Mouse (Mus musculus): Measurements from ENCODE around the gene Med16. TPM values are rescaled to one million over a fixed set of nuclear protein-coding genes. Genes with fewer than 3 reads are reported as not detected.

Gene Med16
- polyA plus RNA-seq, 1 experiment from 2014 or later, result 67.1 TPM

GRCm38 (mm10) chr10:79928907-79929701 is 20.4 kb upstream of the Med16 start:
- DNase-seq (ENCODE audit: low spot score), result peak; percentile 58
- H3K27me3 ChIP-seq (ENCODE audit: low read depth, poor library complexity, severe bottlenecking), result peaks cover 2% of the 10 kb centered on the region
- H3K4me1 ChIP-seq, result peaks cover 73% of the 10 kb centered on the region
- 7% methylated on average over 9 of the region's 9 CpGs for WGBS
- peaks cover 44% of the 10 kb centered on the region for H3K36me3 ChIP-seq
- no peaks in the 10 kb centered on the region for H3K9me3 ChIP-seq (replicated peaks)
- H3K4me3 ChIP-seq, result peak overlapping the region; percentile 76
- H3K27ac ChIP-seq, result peak overlapping the region; percentile 95

GRCm38 (mm10) chr10:79928030-79928694 is 19.4 kb upstream of the Med16 start:
- DNase-seq (ENCODE audit: low spot score), result peak; percentile 79
- WGBS, result under 1% methylated on average over 29 of the region's 29 CpGs
- Histone ChIP-seq H3K4me1 (peaks cover 68% of the 10 kb centered on the region), H3K36me3 (peaks cover 35% of the 10 kb centered on the region), H3K9me3 (replicated peaks) (no peaks in the 10 kb centered on the region), H3K27ac (peak overlapping the region; percentile 95), H3K27me3 (ENCODE audit: low read depth, poor library complexity, severe bottlenecking) (peaks cover 11% of the 10 kb centered on the region), H3K4me3 (peak overlapping the region; percentile 76)

- H3K4me1 ChIP-seq, result peaks cover 61% of the 10 kb centered on the region
- under 1% methylated on average over 54 of the region's 54 CpGs for WGBS
- H3K4me3 ChIP-seq, result peak overlapping the region; percentile 76
- DNase-seq (ENCODE audit: low spot score), result peak; percentile 79
- peaks cover 18% of the 10 kb centered on the region for H3K27me3 ChIP-seq (ENCODE audit: low read depth, poor library complexity, severe bottlenecking)
- peak overlapping the region; percentile 95 for H3K27ac ChIP-seq
- H3K9me3 ChIP-seq (replicated peaks), result no peaks in the 10 kb centered on the region
- peaks cover 28% of the 10 kb centered on the region for H3K36me3 ChIP-seq
Observed at GRCm38 (mm10) chr10:79927324-79928029, 18.8 kb upstream of the Med16 start.

GRCm38 (mm10) chr10:79926491-79927323 is 18.0 kb upstream of the Med16 start, which contains the start of gene Arid3a:
TSS of gene Arid3a (plus strand) at chr10:79927043.
- peak within 1 kb of the TSS; percentile 76 for H3K4me3 ChIP-seq
- under 1% methylated on average over 63 of the region's 63 CpGs for WGBS
- DNase-seq (ENCODE audit: low spot score), result peak; percentile 96
- H3K4me1 ChIP-seq, result peaks cover 55% of the 10 kb centered on the region
- H3K27ac ChIP-seq, result peak within 1 kb of the TSS; percentile 95
- H3K27me3 ChIP-seq (ENCODE audit: low read depth, poor library complexity, severe bottlenecking), result peaks cover 26% of the 10 kb centered on the region
- no peaks in the 10 kb centered on the region for H3K9me3 ChIP-seq (replicated peaks)
- H3K36me3 ChIP-seq, result peaks cover 20% of the 10 kb centered on the region

GRCm38 (mm10) chr10:79925785-79926490 is 17.2 kb upstream of the Med16 start:
- peaks cover 34% of the 10 kb centered on the region for H3K27me3 ChIP-seq (ENCODE audit: low read depth, poor library complexity, severe bottlenecking)
- peaks cover 13% of the 10 kb centered on the region for H3K36me3 ChIP-seq
- peaks cover 55% of the 10 kb centered on the region for H3K4me1 ChIP-seq
- peak overlapping the region; percentile 76 for H3K4me3 ChIP-seq
- no peak for DNase-seq (ENCODE audit: low spot score)
- H3K27ac ChIP-seq, result peak overlapping the region; percentile 95
- WGBS, result 11% methylated on average over 15 of the region's 15 CpGs
- no peaks in the 10 kb centered on the region for H3K9me3 ChIP-seq (replicated peaks)

GRCm38 (mm10) chr10:79924998-79925784 is 16.5 kb upstream of the Med16 start:
- WGBS, result 13% methylated on average over 29 of the region's 29 CpGs
- peak overlapping the region; percentile 24 for H3K4me3 ChIP-seq
- H3K4me1 ChIP-seq, result peaks cover 55% of the 10 kb centered on the region
- no peak overlapping the region for H3K27ac ChIP-seq
- peak; percentile 95 for DNase-seq (ENCODE audit: low spot score)
- H3K9me3 ChIP-seq (replicated peaks), result no peaks in the 10 kb centered on the region
- peaks cover 41% of the 10 kb centered on the region for H3K27me3 ChIP-seq (ENCODE audit: low read depth, poor library complexity, severe bottlenecking)
- H3K36me3 ChIP-seq, result peaks cover 5% of the 10 kb centered on the region

- Histone ChIP-seq H3K27me3 (ENCODE audit: low read depth, poor library complexity, severe bottlenecking) (peaks cover 72% of the 10 kb centered on the region), H3K4me3 (peak overlapping the region; percentile 43), H3K9me3 (replicated peaks) (no peaks in the 10 kb centered on the region), H3K36me3 (no peaks in the 10 kb centered on the region), H3K27ac (no peak overlapping the region; the same call in 1 of the 2 replicates), H3K4me1 (peaks cover 64% of the 10 kb centered on the region)
- WGBS, result 1% methylated on average over 34 of the region's 34 CpGs
- DNase-seq (ENCODE audit: low spot score), result peak; percentile 65
Observed at GRCm38 (mm10) chr10:79921572-79921971, 12.8 kb upstream of the Med16 start.

GRCm38 (mm10) chr10:79920958-79921535 is 12.3 kb upstream of the Med16 start, which contains the start of gene R3hdm4:
TSS of gene R3hdm4 (minus strand) at chr10:79921208.
- Histone ChIP-seq H3K27ac (no peak within 1 kb of the TSS; the same call in 1 of the 2 replicates), H3K27me3 (ENCODE audit: low read depth, poor library complexity, severe bottlenecking) (peaks cover 72% of the 10 kb centered on the region), H3K36me3 (no peaks in the 10 kb centered on the region), H3K4me3 (peak within 1 kb of the TSS; percentile 43), H3K9me3 (replicated peaks) (no peaks in the 10 kb centered on the region), H3K4me1 (peaks cover 63% of the 10 kb centered on the region)
- no peak for DNase-seq (ENCODE audit: low spot score)
- WGBS, result 6% methylated on average over 41 of the region's 41 CpGs

GRCm38 (mm10) chr10:79920056-79920890 is 11.6 kb upstream of the Med16 start:
- Histone ChIP-seq H3K27me3 (ENCODE audit: low read depth, poor library complexity, severe bottlenecking) (peaks cover 72% of the 10 kb centered on the region), H3K9me3 (replicated peaks) (no peaks in the 10 kb centered on the region), H3K36me3 (no peaks in the 10 kb centered on the region), H3K4me1 (peaks cover 65% of the 10 kb centered on the region), H3K4me3 (peak overlapping the region; percentile 43), H3K27ac (no peak overlapping the region)
- DNase-seq (ENCODE audit: low spot score), result no peak
- 20% methylated on average over 26 of the region's 26 CpGs for WGBS

GRCm38 (mm10) chr10:79919251-79919849 is 10.6 kb upstream of the Med16 start:
- H3K27me3 ChIP-seq (ENCODE audit: low read depth, poor library complexity, severe bottlenecking), result peaks cover 72% of the 10 kb centered on the region
- no peaks in the 10 kb centered on the region for H3K9me3 ChIP-seq (replicated peaks)
- DNase-seq (ENCODE audit: low spot score), result no peak
- H3K36me3 ChIP-seq, result 0 out of 2 replicates have a peak, but pooled peaks cover under 1% of the 10 kb centered on the region
- H3K27ac ChIP-seq, result no peak overlapping the region
- peak overlapping the region; percentile 43 for H3K4me3 ChIP-seq
- WGBS, result 5% methylated on average over 21 of the region's 21 CpGs
- H3K4me1 ChIP-seq, result peaks cover 74% of the 10 kb centered on the region
